Mouse (Mus musculus) left cerebral cortex, postnatal 25 days (tissue): ENCODE data around the gene Endog. TPM values are rescaled to one million over a fixed set of nuclear protein-coding genes. Genes with fewer than 3 reads are reported as not detected.
A peak's percentile ranks its signal among the peaks of the same experiment; 100 is the strongest.

Experiments
- DNase-seq, 2 experiments: peaks; one replicate each; pipeline ENCODE4 v3.0.0; 2022; ENCODE audit warnings: low spot score in 2 of 2, mixed read lengths in 1 of 2
- intact Hi-C: fragments of 180-260 bp; cut with DNase I; formaldehyde crosslinking; loops from one replicate; pipeline ENCODE4 v1.15.1; 2025
- total RNA-seq, 2 experiments: library from RNA; stranded (reverse); gene quantifications; 2 replicates each; pipeline ENCODE4 v1.2.3; 2021

Gene Endog
- total RNA-seq, 2 experiments from 2014 or later, result 20.4 to 21.8 TPM

- intact Hi-C loops, result loop anchor here (1.0 to 2.0 kb wide), 2 partner anchors 26 to 32 kb away; partner anchors contain the start of genes Lrrc8a and Spout1
- peak in 1 of 2 experiments; percentile 60 for DNase-seq
Observed at GRCm38 (mm10) chr2:30205255-30205628, 33.9 kb downstream of the Endog start.

- intact Hi-C loops, result loop anchor here (1.0 to 2.0 kb wide), 2 partner anchors 27 to 32 kb away; partner anchors contain the start of genes Lrrc8a and Spout1
- peak; percentile 91 to 96 for DNase-seq
Observed at GRCm38 (mm10) chr2:30205629-30206357, 34.5 kb downstream of the Endog start, which contains the start of gene Kyat1. Gene Kyat1 (minus strand): TSS chr2:30205847.

GRCm38 (mm10) chr2:30207401-30207800 lies 36.1 kb downstream of the Endog start:
- intact Hi-C loops, result no loop called here
- no peak for DNase-seq

GRCm38 (mm10) chr2:30207886-30208285 lies 36.6 kb downstream of the Endog start:
- no peak for DNase-seq
- intact Hi-C loops, result no loop called here

- DNase-seq, result no peak
- intact Hi-C loops, result no loop called here
Observed at GRCm38 (mm10) chr2:30211408-30212168, 40.3 kb downstream of the Endog start.

GRCm38 (mm10) chr2:30212169-30212545 lies 40.9 kb downstream of the Endog start:
- DNase-seq, result no peak
- intact Hi-C loops, result no loop called here

- intact Hi-C loops, result no loop called here
- no peak for DNase-seq
Observed at GRCm38 (mm10) chr2:30212951-30213350, 41.7 kb downstream of the Endog start.

GRCm38 (mm10) chr2:30214745-30215144 lies 43.5 kb downstream of the Endog start:
- no peak for DNase-seq
- intact Hi-C loops, result no loop called here

GRCm38 (mm10) chr2:30215493-30215892 lies 44.2 kb downstream of the Endog start:
- intact Hi-C loops, result no loop called here
- no peak for DNase-seq

GRCm38 (mm10) chr2:30216293-30216692 lies 45.0 kb downstream of the Endog start:
- no peak for DNase-seq
- intact Hi-C loops, result no loop called here

Other genes starting within 250 kb of the Endog start
- 10 to 100 TPM; 40.9 to 42.6 TPM for gene Gle1, start 236.1 kb upstream of the Endog start, total RNA-seq
- 100 to 1,000 TPM; 940 to 943 TPM for gene Sptan1, start 205.9 kb upstream of the Endog start, total RNA-seq
- gene Wdr34, start 122.6 kb upstream of the Endog start, total RNA-seq, result 10 to 100 TPM; 37.4 to 37.9 TPM
- gene Set, start 114.1 kb upstream of the Endog start, total RNA-seq, result 100 to 1,000 TPM; 186 to 193 TPM
- gene Pkn3, start 93.8 kb upstream of the Endog start, total RNA-seq, result 1 to 10 TPM; 1.6 to 2.4 TPM
- gene Zdhhc12, start 77.8 kb upstream of the Endog start, total RNA-seq, result 1 to 10 TPM; 8.5 to 8.8 TPM
- 100 to 1,000 TPM; 152 TPM for gene Zer1, start 46.9 kb upstream of the Endog start, total RNA-seq
- gene Tbc1d13, start 37.7 kb upstream of the Endog start, total RNA-seq, result 10 to 100 TPM; 51.3 to 58.4 TPM
- 10 to 100 TPM; 34.7 to 36.9 TPM for gene Spout1, start 7.0 kb downstream of the Endog start, total RNA-seq
- gene Kyat1, start 34.4 kb downstream of the Endog start, total RNA-seq, result 10 to 100 TPM; 12.2 to 16.7 TPM
- gene Lrrc8a, start 66.2 kb downstream of the Endog start, total RNA-seq, result 10 to 100 TPM; 53.9 to 59.8 TPM
- 10 to 100 TPM in 1 of 2 experiments, 1 to 10 TPM in 1; 9.9 to 12.3 TPM for gene Gm28035, start 69.1 kb downstream of the Endog start, total RNA-seq
- 10 to 100 TPM; 18.8 to 19.7 TPM for gene Phyhd1, start 94.7 kb downstream of the Endog start, total RNA-seq
- 1 to 10 TPM in 1 of 2 experiments, not detected in 1; 1.3 TPM for gene Gm28038, start 109.5 kb downstream of the Endog start, total RNA-seq
- 10 to 100 TPM; 23.7 to 26.3 TPM for gene Dolk, start 114.8 kb downstream of the Endog start, total RNA-seq
- gene Nup188, start 114.9 kb downstream of the Endog start, total RNA-seq, result 10 to 100 TPM; 21.6 to 22.6 TPM
- 100 to 1,000 TPM; 277 to 301 TPM for gene Sh3glb2, start 187.8 kb downstream of the Endog start, total RNA-seq
- gene Miga2, start 192.7 kb downstream of the Endog start, total RNA-seq, result 100 to 1,000 TPM; 120 to 124 TPM
- gene Dolpp1, start 220.8 kb downstream of the Endog start, total RNA-seq, result 10 to 100 TPM; 27.5 to 29.2 TPM
- 10 to 100 TPM; 48.4 to 50.7 TPM for gene Crat, start 244.3 kb downstream of the Endog start, total RNA-seq
- gene Ptpa, start 244.5 kb downstream of the Endog start, total RNA-seq, result 100 to 1,000 TPM; 172 to 174 TPM